Mouse (Mus musculus) CH12.LX (cell line): ENCODE measurements around the gene Mthfd2. TPM values are rescaled to one million over a fixed set of nuclear protein-coding genes. Genes with fewer than 3 reads are reported as not detected.

Experiments used
- DNase-seq: peaks from one replicate; pipeline ENCODE4 v3.0.0-alpha.2; 2013; ENCODE audit errors: extremely low read depth
- H3K27ac ChIP-seq: 2 replicates; pipeline ENCODE4 v1.5.1; 2012; ENCODE audit warnings: low read depth, mild to moderate bottlenecking, control low read depth, moderate library complexity; ENCODE audit not compliant: insufficient read depth
- H3K27me3 ChIP-seq: replicated peaks from 2 replicates; pipeline ENCODE3; 2012; ENCODE audit warnings: inconsistent platforms
- H3K36me3 ChIP-seq, 2 experiments: replicated peaks in 1 of 2; 2 replicates each; pipeline versions ENCODE3 to v1.6.1; 2012; ENCODE audit warnings: inconsistent platforms in 1 of 2, low read length in 1 of 2, mild to moderate bottlenecking in 1 of 2, mixed read lengths in 1 of 2, moderate library complexity in 1 of 2; ENCODE audit not compliant: control insufficient read depth in 1 of 2, insufficient read depth in 1 of 2
- H3K4me1 ChIP-seq, 2 experiments: 2 replicates each; pipeline ENCODE4 v1.6.1; 2012; ENCODE audit warnings: inconsistent platforms in 1 of 2, moderate library complexity in 1 of 2; ENCODE audit not compliant: insufficient read depth in 2 of 2, control insufficient read depth in 1 of 2
- H3K4me2 ChIP-seq: 2 replicates; pipeline ENCODE4 v1.6.1; 2012; ENCODE audit warnings: low read depth, mild to moderate bottlenecking, control low read depth; ENCODE audit not compliant: poor library complexity, insufficient read depth, severe bottlenecking
- H3K4me3 ChIP-seq, 3 experiments: fragments of 150-350 bp in 1 of 3; sonication (generic) in 1 of 3; replicated peaks in 1 of 3; 2 replicates each; pipeline versions ENCODE3 to v1.5.1; 2011 to 2012; ENCODE audit warnings: low read depth in 2 of 3, low read length in 2 of 3, mild to moderate bottlenecking in 2 of 3, moderate library complexity in 2 of 3, control low read depth in 1 of 3, improper control_type of control experiment in 1 of 3, inconsistent platforms in 1 of 3, mixed read lengths in 1 of 3; ENCODE audit not compliant: poor library complexity in 1 of 3
- H3K79me2 ChIP-seq: replicated peaks from 2 replicates; pipeline ENCODE4 v1.6.1; 2012; ENCODE audit warnings: mild to moderate bottlenecking, moderate library complexity; ENCODE audit not compliant: control insufficient read depth, poor library complexity, insufficient read depth, severe bottlenecking; ENCODE audit errors: extremely low read depth
- H3K9ac ChIP-seq: 2 replicates; pipeline ENCODE4 v1.6.1; 2012; ENCODE audit warnings: low read depth, mild to moderate bottlenecking, control low read depth, moderate library complexity; ENCODE audit not compliant: insufficient read depth
- H3K9me3 ChIP-seq: replicated peaks from 2 replicates; pipeline ENCODE3; 2012; ENCODE audit warnings: low read length, inconsistent platforms, mixed read lengths
- CTCF ChIP-seq, 2 experiments: IDR thresholded peaks in 1 of 2; conservative IDR thresholded peaks in 1 of 2; 2 replicates each; pipeline ENCODE4 v1.5.1; 2011 to 2012; ENCODE audit warnings: low read depth in 2 of 2, low read length in 2 of 2, improper control_type of control experiment in 1 of 2, inconsistent platforms in 1 of 2, mild to moderate bottlenecking in 1 of 2, moderate library complexity in 1 of 2
- ELF1 ChIP-seq: IDR thresholded peaks from 2 replicates; pipeline ENCODE4 v1.6.1; 2014; ENCODE audit warnings: low read depth, mild to moderate bottlenecking, inconsistent platforms, low read length, improper control_type of control experiment
- EP300 ChIP-seq: IDR thresholded peaks from 2 replicates; pipeline ENCODE4 v1.6.1; 2011; ENCODE audit warnings: low read length, improper control_type of control experiment
- ETS1 ChIP-seq: conservative IDR thresholded peaks from 2 replicates; pipeline ENCODE4 v1.6.1; 2012; ENCODE audit warnings: low read depth, mild to moderate bottlenecking, inconsistent platforms, low read length, improper control_type of control experiment, moderate library complexity
- GABPA ChIP-seq: IDR thresholded peaks from 2 replicates; pipeline ENCODE4 v1.6.1; 2012; ENCODE audit warnings: low read depth, low read length, improper control_type of control experiment, inconsistent platforms; ENCODE audit not compliant: insufficient replicate concordance
- JUN ChIP-seq: IDR thresholded peaks from 2 replicates; pipeline ENCODE4 v1.6.1; 2011; ENCODE audit warnings: low read depth, mild to moderate bottlenecking, low read length, improper control_type of control experiment, moderate library complexity; ENCODE audit not compliant: insufficient read depth
- KAT2A ChIP-seq: IDR thresholded peaks from 2 replicates; pipeline ENCODE4 v1.6.1; 2012; ENCODE audit warnings: low read length, improper control_type of control experiment, inconsistent platforms; ENCODE audit not compliant: insufficient replicate concordance
- MAFK ChIP-seq: IDR thresholded peaks from 2 replicates; pipeline ENCODE4 v1.6.1; 2011; ENCODE audit warnings: low read length, improper control_type of control experiment; ENCODE audit not compliant: insufficient replicate concordance
- MAX ChIP-seq: IDR thresholded peaks from 2 replicates; pipeline ENCODE4 v1.6.1; 2011; ENCODE audit warnings: low read length, improper control_type of control experiment
- MEF2A ChIP-seq: IDR thresholded peaks from 2 replicates; pipeline ENCODE4 v1.6.1; 2014; ENCODE audit warnings: low read depth, mild to moderate bottlenecking, inconsistent platforms, low read length, improper control_type of control experiment, borderline replicate concordance
- MXI1 ChIP-seq: IDR thresholded peaks from 2 replicates; pipeline ENCODE4 v1.6.1; 2011; ENCODE audit warnings: mild to moderate bottlenecking, low read depth, low read length, improper control_type of control experiment
- MYC ChIP-seq: IDR thresholded peaks from 2 replicates; pipeline ENCODE4 v1.6.1; 2011; ENCODE audit warnings: low read depth, mild to moderate bottlenecking, improper control_type of control experiment, low read length
- NRF1 ChIP-seq: IDR thresholded peaks from 2 replicates; pipeline ENCODE4 v1.6.1; 2014; ENCODE audit warnings: low read depth, mild to moderate bottlenecking, inconsistent platforms, low read length, improper control_type of control experiment, moderate library complexity
- PAX5 ChIP-seq: IDR thresholded peaks from 2 replicates; pipeline ENCODE4 v1.6.1; 2012; ENCODE audit warnings: low read length, inconsistent platforms, mixed read lengths
- POLR2A ChIP-seq: IDR thresholded peaks from 2 replicates; pipeline ENCODE4 v1.6.1; 2011; ENCODE audit warnings: low read depth, mild to moderate bottlenecking, improper control_type of control experiment, low read length
- POLR2AphosphoS2 ChIP-seq: IDR thresholded peaks from 2 replicates; pipeline ENCODE4 v1.6.1; 2011; ENCODE audit warnings: low read depth, low read length, improper control_type of control experiment
- RCOR1 ChIP-seq: conservative IDR thresholded peaks from 2 replicates; pipeline ENCODE4 v1.6.1; 2012; ENCODE audit warnings: low read depth, mild to moderate bottlenecking, inconsistent platforms, low read length, improper control_type of control experiment
- SIN3A ChIP-seq: IDR thresholded peaks from 2 replicates; pipeline ENCODE4 v1.6.1; 2012; ENCODE audit warnings: low read length, improper control_type of control experiment, inconsistent platforms
- SMC3 ChIP-seq: IDR thresholded peaks from 2 replicates; pipeline ENCODE4 v1.6.1; 2011; ENCODE audit warnings: low read depth, low read length, improper control_type of control experiment
- UBTF ChIP-seq: IDR thresholded peaks from 2 replicates; pipeline ENCODE4 v1.6.1; 2012; ENCODE audit warnings: low read depth, mild to moderate bottlenecking, inconsistent platforms, low read length, improper control_type of control experiment, moderate library complexity
- USF2 ChIP-seq: conservative IDR thresholded peaks from 2 replicates; pipeline ENCODE4 v1.6.1; 2011; ENCODE audit warnings: low read depth, low read length, improper control_type of control experiment
- ZC3H11A ChIP-seq: IDR thresholded peaks from 2 replicates; pipeline ENCODE4 v1.6.1; 2012; ENCODE audit warnings: low read depth, mild to moderate bottlenecking, inconsistent platforms, low read length, improper control_type of control experiment
- ZKSCAN1 ChIP-seq: IDR thresholded peaks from 2 replicates; pipeline ENCODE4 v1.6.1; 2012; ENCODE audit warnings: low read depth, inconsistent platforms, low read length, improper control_type of control experiment, borderline replicate concordance
- ZNF384 ChIP-seq: IDR thresholded peaks from 2 replicates; pipeline ENCODE4 v1.6.1; 2012; ENCODE audit warnings: low read depth, low read length, improper control_type of control experiment, inconsistent platforms
- dilution Hi-C: fragments of 300-500 bp; cut with MboI; formaldehyde crosslinking; loops from 2 replicates; pipeline ENCODE4 v1.14.3; 2020; ENCODE audit warnings: low sequenced_read_pairs; ENCODE audit not compliant: extremely low pct_unique_long_range_greater_than_20kb, extremely low pct_ligation_motif_present
- in situ Hi-C: fragments of 300-500 bp; cut with MboI; formaldehyde crosslinking; loops from 3 replicates; pipeline ENCODE4 v1.14.3; 2019; ENCODE audit warnings: low sequenced_read_pairs, low pct_ligation_motif_present, low pct_unique_long_range_greater_than_20kb, mixed read lengths
- polyA plus RNA-seq: library from polyadenylated mRNA; unstranded; fragments of >175 nt; gene quantifications from 2 replicates; pipeline ENCODE4 v1.2.1, GENCODE M21; 2012; ENCODE audit warnings: low read depth; ENCODE audit not compliant: insufficient read length
- total RNA-seq, 2 experiments: library from RNA; depleted of rRNA; stranded (reverse); fragments of 300-350 nt in 1 of 2; fragments of >200 nt in 1 of 2; gene quantifications; 2 replicates each; pipeline ENCODE4 v1.2.3; 2012 to 2014

Gene Mthfd2
- total and polyA plus RNA-seq, 3 experiments, result 286 to 351 (median 327) TPM

DNA sequence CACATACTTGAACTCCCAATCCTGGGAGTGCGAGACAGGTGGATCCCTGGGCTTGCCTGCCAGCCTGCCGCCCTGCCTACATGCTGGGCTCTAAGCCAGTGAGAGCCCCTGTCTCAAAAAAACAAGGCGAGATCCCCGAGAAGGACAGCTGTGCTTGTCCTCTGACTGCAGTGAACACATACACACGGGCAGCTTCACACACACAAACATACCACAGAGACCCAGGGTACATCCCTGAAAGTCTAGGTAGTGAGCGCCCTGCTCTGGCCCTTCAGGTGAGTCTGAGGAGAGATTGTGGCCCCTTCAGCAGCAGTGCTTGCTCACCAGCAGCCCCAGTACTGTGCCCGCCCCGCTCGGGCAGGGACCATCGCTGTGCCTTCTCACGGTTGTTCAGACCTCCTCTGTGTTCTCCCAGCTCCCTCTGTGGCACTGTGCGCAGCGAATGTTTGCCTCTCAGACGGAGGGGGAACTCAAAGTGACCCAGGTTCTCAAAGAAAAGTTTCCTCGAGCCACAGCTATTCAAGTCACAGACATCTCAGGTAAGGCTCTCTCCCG is 25.2 kb upstream of the Mthfd2 start:
- no peak overlapping the region for H3K4me2 ChIP-seq
- in situ Hi-C loops, result loop anchor here (5.0 to 25.0 kb wide), 2 partner anchors 156 to 311 kb away; partner anchors contain the start of genes Clec4f and Dguok
- H3K36me3 ChIP-seq, result peaks cover 40 to 69% of the 10 kb centered on the region in 2 experiments

DNA sequence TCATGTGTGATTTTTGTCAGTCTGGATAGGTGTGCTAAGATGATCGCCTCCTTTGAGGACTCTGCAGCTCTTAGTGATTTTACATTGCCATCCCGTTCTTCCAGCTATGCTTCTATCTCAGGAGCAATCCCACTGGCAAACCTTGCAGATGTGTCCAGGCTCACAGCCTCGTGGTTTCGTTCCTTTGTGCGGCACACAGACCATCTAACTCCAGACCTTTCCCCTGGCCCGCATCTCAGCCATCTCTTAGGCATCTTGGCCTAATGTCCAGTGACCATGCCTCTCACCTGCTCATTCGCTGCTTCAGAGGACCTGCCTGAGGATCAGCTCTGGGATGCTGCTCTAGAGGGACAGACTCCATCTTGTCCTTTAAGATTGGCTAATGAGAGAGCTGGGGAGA is 24.5 kb upstream of the Mthfd2 start:
- Histone ChIP-seq H3K4me1 (peaks cover 7 to 19% of the 10 kb centered on the region in 2 experiments), H3K27ac (no peak overlapping the region), H3K4me2 (peak overlapping the region; percentile 73), H3K9ac (peak overlapping the region; percentile 90), H3K27me3 (no peaks in the 10 kb centered on the region), H3K9me3 (no peaks in the 10 kb centered on the region), H3K4me3 (peak overlapping the region; percentile 76 to 80 (median 78)), H3K36me3 (peaks cover 37 to 61% of the 10 kb centered on the region in 2 experiments), H3K79me2 (no peaks in the 10 kb centered on the region)
- TF ChIP-seq UBTF, result no peak
- no peak for TF ChIP-seq RCOR1
- no peak for TF ChIP-seq SMC3
- no peak for TF ChIP-seq NRF1
- TF ChIP-seq MAX, result no peak
- TF ChIP-seq MYC, result no peak
- in situ Hi-C loops, result loop anchor here (5.0 to 25.0 kb wide), 2 partner anchors 157 to 312 kb away; partner anchors contain the start of genes Clec4f and Dguok
- dilution Hi-C loops, result no loop called here
- DNase-seq, result no peak

More for the DNA sequence above, 25.2 kb upstream of the Mthfd2 start:
- no peak for DNase-seq
- Histone ChIP-seq H3K9me3 (no peaks in the 10 kb centered on the region), H3K27ac (no peak overlapping the region), H3K27me3 (no peaks in the 10 kb centered on the region), H3K79me2 (no peaks in the 10 kb centered on the region), H3K4me3 (no peak overlapping the region), H3K9ac (no peak overlapping the region), H3K4me1 (peaks cover 7 to 19% of the 10 kb centered on the region in 2 experiments)
- dilution Hi-C loops, result no loop called here
- TF ChIP-seq KAT2A, result no peak
- TF ChIP-seq ZNF384, result no peak
- no peak for TF ChIP-seq PAX5

DNA sequence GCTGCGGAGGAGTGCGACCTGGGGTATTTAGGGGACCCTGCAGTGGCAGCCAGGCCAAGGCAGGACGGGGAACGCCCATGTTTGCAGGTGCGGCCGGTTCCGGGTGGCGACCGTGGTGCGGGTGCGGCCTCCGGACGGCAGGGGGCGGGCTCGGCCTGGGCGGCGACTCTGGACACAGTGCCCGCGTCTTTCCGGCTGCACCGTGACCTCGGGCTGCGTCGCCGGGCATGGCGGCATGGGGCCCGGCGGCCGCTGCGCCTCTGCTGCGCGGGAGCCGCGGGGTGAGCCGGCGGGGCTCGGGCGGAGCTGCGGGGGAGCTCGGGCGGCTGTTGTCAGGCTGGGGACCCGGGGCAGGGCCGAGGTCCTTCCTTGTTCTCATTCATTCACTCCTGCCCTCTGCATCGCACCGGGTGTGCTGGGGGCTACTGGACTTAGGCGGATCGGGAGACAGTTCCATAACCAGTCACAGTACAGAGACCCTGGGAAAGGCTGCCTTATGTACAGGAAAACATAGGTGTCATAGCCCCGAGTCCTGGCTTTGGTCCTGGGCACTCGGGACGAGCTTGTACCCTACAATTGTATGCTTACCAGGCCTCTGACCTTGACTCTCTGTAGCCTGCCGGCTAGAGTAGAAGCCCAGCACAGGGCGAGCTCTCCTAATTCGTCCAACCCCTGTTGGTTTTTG is 23.7 kb upstream of the Mthfd2 start:
- no peaks in the 10 kb centered on the region for H3K9me3 ChIP-seq
- dilution Hi-C loops, result no loop called here
- peak; percentile 73 for DNase-seq
- peak overlapping the region; percentile 90 for H3K9ac ChIP-seq
- no peak overlapping the region for H3K27ac ChIP-seq
- H3K4me1 ChIP-seq, result peaks cover 7 to 17% of the 10 kb centered on the region in 2 experiments
- in situ Hi-C loops, result no loop called here
- H3K4me3 ChIP-seq, result peak overlapping the region; percentile 76 to 80 (median 78)
- no peaks in the 10 kb centered on the region for H3K27me3 ChIP-seq
- peak overlapping the region; percentile 73 for H3K4me2 ChIP-seq
- peaks cover 32 to 54% of the 10 kb centered on the region in 2 experiments for H3K36me3 ChIP-seq
- no peaks in the 10 kb centered on the region for H3K79me2 ChIP-seq
- TF ChIP-seq EP300 (0 out of 2 replicates have a peak, but pooled peaks have one; percentile 6), CTCF (conservative IDR thresholded peaks at IDR 0.05 in 1 of 2, IDR thresholded peaks at IDR 0.05 in 1 of 2; ENCODE audit: low read depth in 2 of 2, low read length in 2 of 2) (peak in 1 of 2 experiments; percentile 82; a peak in 2 of 4 replicates), ELF1 (peak; percentile 92), MEF2A (peak; percentile 75), MAX (peak; percentile 38; the same call in 1 of the 2 replicates), ZKSCAN1 (no peak), MAFK (no peak), POLR2A (peak; percentile 87), SIN3A (peak; percentile 81), MXI1 (peak; percentile 92), ZC3H11A (no peak), ETS1 (no peak), GABPA (peak; percentile 77), NRF1 (peak; percentile 63; the same call in 1 of the 2 replicates), USF2 (no peak), JUN (no peak), POLR2AphosphoS2 (peak; percentile 26; the same call in 1 of the 2 replicates)
